Mouse (Mus musculus): ENCODE data around the gene Polr1a. TPM values are rescaled to one million over a fixed set of nuclear protein-coding genes. Genes with fewer than 3 reads are reported as not detected.
A peak's percentile ranks its signal among the peaks of the same experiment; 100 is the strongest.

The Polr1a gene
- polyA plus RNA-seq, 1 experiment from 2014 or later, result 41.7 TPM

DNA sequence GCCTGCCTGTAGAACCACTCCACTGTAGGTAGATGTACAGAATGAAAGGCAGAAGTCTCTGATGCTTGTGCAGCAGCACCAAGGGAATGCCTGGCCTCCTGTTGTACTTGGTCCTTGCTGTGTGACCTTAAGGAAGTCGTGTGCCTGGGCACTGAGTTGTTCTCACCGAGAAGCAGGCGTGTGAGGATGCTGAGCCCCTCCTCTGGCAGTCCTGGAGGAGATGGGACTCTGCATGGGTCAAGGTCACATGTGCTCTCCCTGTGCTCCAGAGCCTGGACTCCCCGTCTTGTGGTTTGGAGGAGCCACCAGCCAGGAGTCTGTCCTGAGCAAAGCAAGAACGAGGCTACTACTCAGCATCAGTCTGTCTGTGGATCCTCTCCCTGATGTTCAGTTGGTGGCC is 42.3 kb downstream of the Polr1a start:
- Histone ChIP-seq H3K4me3 (no peak overlapping the region), H3K9ac (no peak overlapping the region), H3K4me1 (no peaks in the 10 kb centered on the region), H3K36me3 (peaks cover 73% of the 10 kb centered on the region), H3K9me3 (no peaks in the 10 kb centered on the region), H3K4me2 (replicated peaks) (no peak overlapping the region), H3K27me3 (no peaks in the 10 kb centered on the region), H3K27ac (no peak overlapping the region)
- ATAC-seq (ENCODE audit: insufficient number of reproducible peaks, insufficient read depth, low FRiP score, low TSS enrichment), result no peak
- 86% methylated on average over 5 of the region's 5 CpGs for WGBS

DNA sequence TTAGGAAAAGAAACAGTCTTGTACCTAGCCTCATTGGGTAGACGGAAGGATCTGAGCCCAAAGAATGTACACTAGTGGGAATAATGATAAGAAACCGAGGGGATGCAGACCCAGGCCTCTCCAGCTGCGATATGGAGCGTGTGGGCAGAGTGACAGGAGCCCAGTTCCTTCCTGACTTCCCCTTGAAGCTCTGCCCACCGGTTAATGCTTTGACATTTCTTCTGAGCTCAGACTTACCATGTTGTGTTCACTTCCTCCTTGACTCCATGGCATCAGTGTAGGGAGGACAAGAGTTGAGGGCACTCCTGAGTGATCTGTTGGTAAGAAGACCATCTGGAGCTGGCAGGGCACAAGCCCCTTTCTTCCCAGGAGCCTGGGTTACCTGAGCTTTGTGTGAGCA is 53.3 kb downstream of the Polr1a start:
- Histone ChIP-seq H3K36me3 (peaks cover 34% of the 10 kb centered on the region), H3K27ac (no peak overlapping the region), H3K4me3 (no peak overlapping the region), H3K27me3 (no peaks in the 10 kb centered on the region), H3K4me1 (no peaks in the 10 kb centered on the region), H3K4me2 (replicated peaks) (no peak overlapping the region), H3K9ac (no peak overlapping the region), H3K9me3 (no peaks in the 10 kb centered on the region)
- no peak for ATAC-seq (ENCODE audit: insufficient number of reproducible peaks, insufficient read depth, low FRiP score, low TSS enrichment)
- WGBS, result 85% methylated on average over 5 of the region's 5 CpGs

DNA sequence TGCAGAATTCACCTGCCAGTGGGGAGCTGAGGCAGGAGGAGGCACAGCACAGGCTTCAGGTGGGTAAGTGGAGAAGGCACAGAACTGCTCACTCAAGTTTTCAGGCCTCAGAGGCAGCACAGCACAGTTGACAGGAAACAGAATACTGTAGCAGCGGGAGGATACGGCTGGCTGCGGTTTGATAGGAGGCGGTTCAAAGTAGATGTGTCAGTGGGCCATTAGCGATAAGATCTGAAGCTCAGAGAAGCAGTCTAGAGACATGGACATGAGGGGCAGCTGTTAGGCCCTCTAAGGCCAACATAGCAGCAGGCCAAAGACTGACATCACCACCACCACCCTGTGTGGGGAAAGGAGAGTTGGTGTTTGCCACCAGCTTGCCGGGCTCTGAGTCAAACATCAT is 53.9 kb downstream of the Polr1a start:
- no peaks in the 10 kb centered on the region for H3K4me1 ChIP-seq
- no peak overlapping the region for H3K4me3 ChIP-seq
- H3K4me2 ChIP-seq (replicated peaks), result no peak overlapping the region
- H3K27ac ChIP-seq, result no peak overlapping the region
- ATAC-seq (ENCODE audit: insufficient number of reproducible peaks, insufficient read depth, low FRiP score, low TSS enrichment), result no peak
- no peak overlapping the region for H3K9ac ChIP-seq
- no peaks in the 10 kb centered on the region for H3K9me3 ChIP-seq
- H3K36me3 ChIP-seq, result peaks cover 39% of the 10 kb centered on the region
- 95% methylated on average over 6 of the region's 6 CpGs for WGBS
- H3K27me3 ChIP-seq, result no peaks in the 10 kb centered on the region

DNA sequence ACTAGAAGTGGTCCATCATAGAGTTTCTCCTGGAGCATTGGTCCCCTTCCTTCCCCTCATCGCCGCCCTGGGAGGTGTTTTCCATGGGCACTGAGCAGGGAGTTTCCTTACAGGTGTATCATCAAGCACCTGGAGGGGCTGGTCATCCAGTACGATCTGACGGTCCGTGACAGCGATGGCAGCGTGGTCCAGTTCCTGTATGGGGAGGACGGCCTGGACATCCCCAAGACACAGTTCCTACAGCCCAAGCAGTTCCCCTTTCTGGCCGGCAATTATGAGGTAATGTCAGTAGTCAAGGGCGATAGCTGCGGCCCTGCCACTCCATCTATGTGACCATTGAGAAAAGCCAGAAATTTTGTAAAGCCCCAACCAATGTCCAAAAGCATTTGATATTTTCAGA is 54.7 kb downstream of the Polr1a start:
- H3K27me3 ChIP-seq, result no peaks in the 10 kb centered on the region
- H3K4me1 ChIP-seq, result no peaks in the 10 kb centered on the region
- WGBS, result 92% methylated on average over 11 of the region's 11 CpGs
- no peak overlapping the region for H3K4me2 ChIP-seq (replicated peaks)
- H3K9me3 ChIP-seq, result no peaks in the 10 kb centered on the region
- no peak overlapping the region for H3K27ac ChIP-seq
- H3K36me3 ChIP-seq, result peaks cover 41% of the 10 kb centered on the region
- no peak overlapping the region for H3K4me3 ChIP-seq
- H3K9ac ChIP-seq, result no peak overlapping the region
- ATAC-seq (ENCODE audit: insufficient number of reproducible peaks, insufficient read depth, low FRiP score, low TSS enrichment), result no peak

DNA sequence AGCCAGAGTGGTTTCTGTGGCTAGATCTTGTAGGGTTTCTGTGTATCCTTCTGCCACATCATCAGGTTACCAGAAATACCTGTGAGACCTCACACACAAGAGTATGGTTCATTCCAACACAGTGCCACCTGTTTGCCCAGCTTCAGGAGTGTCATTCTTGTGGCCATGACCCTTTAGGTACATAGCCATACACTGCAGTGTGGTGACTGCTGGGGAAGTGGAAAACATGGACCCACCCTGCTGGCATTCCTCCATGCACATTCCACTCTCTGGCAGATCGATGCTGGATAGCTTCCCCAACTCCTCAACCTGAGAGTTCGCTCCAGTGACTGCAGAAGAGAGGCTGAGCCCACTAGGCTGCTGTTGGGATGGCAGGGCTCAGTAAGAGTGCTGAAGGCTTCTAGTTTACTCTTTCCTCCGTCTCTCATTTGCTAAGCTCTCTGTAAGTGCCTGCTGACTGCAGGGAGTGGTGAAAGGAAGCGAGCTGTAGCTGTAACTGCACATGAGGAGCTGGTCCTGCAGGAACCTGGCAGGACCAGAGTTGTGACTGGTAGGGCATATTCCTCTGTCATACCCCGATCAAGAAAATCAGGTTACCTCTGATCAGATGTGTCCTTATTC is 57.9 kb downstream of the Polr1a start:
- ATAC-seq (ENCODE audit: insufficient number of reproducible peaks, insufficient read depth, low FRiP score, low TSS enrichment), result no peak
- no peaks in the 10 kb centered on the region for H3K27me3 ChIP-seq
- no peaks in the 10 kb centered on the region for H3K9me3 ChIP-seq
- H3K9ac ChIP-seq, result no peak overlapping the region
- H3K27ac ChIP-seq, result no peak overlapping the region
- peaks cover 53% of the 10 kb centered on the region for H3K36me3 ChIP-seq
- WGBS, result 91% methylated on average over 5 of the region's 5 CpGs
- H3K4me2 ChIP-seq (replicated peaks), result no peak overlapping the region
- no peak overlapping the region for H3K4me3 ChIP-seq
- no peaks in the 10 kb centered on the region for H3K4me1 ChIP-seq

DNA sequence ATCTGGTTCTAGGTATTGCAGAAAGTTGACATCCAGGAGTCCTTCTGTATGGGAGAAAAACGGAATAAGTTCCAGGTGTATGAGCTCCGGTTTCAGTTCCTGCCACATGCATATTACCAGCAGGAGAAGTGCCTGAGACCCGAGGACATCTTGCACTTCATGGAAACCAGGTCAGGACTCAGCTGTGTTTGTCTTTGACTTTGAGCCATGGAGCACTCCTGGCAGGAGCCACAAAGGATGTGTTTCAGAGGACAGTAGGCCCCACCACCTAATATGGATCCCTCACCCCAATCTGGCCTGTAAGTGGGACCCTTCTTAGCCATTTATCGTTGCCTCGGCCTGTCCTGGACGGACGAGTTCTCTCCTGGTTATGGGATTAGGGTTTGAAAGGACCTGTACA is 59.0 kb downstream of the Polr1a start:
- H3K9me3 ChIP-seq, result no peaks in the 10 kb centered on the region
- no peaks in the 10 kb centered on the region for H3K27me3 ChIP-seq
- no peaks in the 10 kb centered on the region for H3K4me1 ChIP-seq
- peaks cover 63% of the 10 kb centered on the region for H3K36me3 ChIP-seq
- WGBS, result 65% methylated on average over 7 of the region's 7 CpGs
- 0 out of 2 replicates have a peak overlapping the region, but pooled peaks have one; percentile 8 for H3K27ac ChIP-seq
- H3K4me3 ChIP-seq, result no peak overlapping the region
- H3K9ac ChIP-seq, result no peak overlapping the region
- H3K4me2 ChIP-seq (replicated peaks), result no peak overlapping the region
- no peak for ATAC-seq (ENCODE audit: insufficient number of reproducible peaks, insufficient read depth, low FRiP score, low TSS enrichment)

DNA sequence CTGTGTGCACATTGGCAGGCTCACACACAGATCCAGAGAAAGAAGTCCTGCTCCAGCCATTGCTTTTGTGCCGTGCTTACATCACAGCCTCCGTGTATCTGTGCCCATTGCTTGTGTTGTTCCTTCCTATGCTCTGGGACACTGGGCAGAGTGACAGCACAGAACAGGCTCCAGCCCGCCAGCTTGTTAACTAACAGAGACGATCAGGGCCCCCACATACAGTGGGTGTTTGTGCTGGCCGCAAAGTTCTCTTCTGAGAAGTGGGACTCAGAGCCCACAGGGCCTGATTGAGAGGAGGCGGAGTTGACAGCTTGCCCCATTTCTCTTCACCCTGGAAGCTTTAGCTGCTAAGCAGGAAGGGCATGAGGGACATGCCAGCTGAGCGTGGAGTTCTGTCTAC is 60.6 kb downstream of the Polr1a start:
- Histone ChIP-seq H3K9me3 (no peaks in the 10 kb centered on the region), H3K27me3 (no peaks in the 10 kb centered on the region), H3K4me1 (no peaks in the 10 kb centered on the region), H3K27ac (no peak overlapping the region), H3K4me2 (replicated peaks) (no peak overlapping the region), H3K36me3 (peaks cover 75% of the 10 kb centered on the region), H3K9ac (no peak overlapping the region), H3K4me3 (no peak overlapping the region)
- ATAC-seq (ENCODE audit: insufficient number of reproducible peaks, insufficient read depth, low FRiP score, low TSS enrichment), result no peak
- WGBS, result 92% methylated on average over 7 of the region's 7 CpGs

DNA sequence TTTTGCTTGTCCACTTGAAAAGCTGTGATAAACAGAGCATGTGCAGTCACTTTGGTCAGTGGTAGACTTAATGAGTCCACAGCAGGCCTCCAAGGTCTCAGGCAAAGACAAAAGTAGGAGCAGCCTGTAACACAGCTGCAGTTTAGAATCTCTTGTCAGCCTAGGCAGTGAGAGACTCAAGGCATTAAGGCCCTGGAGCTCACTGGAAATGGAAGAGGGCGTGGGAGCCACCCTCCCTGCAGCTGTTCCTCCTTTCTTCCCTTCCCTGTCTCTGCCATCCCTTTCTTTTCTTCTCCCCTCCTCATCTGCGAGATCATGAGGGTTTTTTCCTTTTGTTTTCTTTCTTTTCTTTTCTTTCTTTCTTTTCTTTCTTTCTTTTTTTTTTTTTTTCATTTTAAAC is 61.3 kb downstream of the Polr1a start:
- no peaks in the 10 kb centered on the region for H3K9me3 ChIP-seq
- H3K36me3 ChIP-seq, result peaks cover 77% of the 10 kb centered on the region
- peak overlapping the region; percentile 11; the same call in 1 of the 2 replicates for H3K27ac ChIP-seq
- H3K9ac ChIP-seq, result no peak overlapping the region
- 69% methylated on average over 2 of the region's 2 CpGs for whole genome bisulfite sequencing
- H3K4me1 ChIP-seq, result no peaks in the 10 kb centered on the region
- no peak for ATAC-seq (ENCODE audit: insufficient number of reproducible peaks, insufficient read depth, low FRiP score, low TSS enrichment)
- H3K4me3 ChIP-seq, result no peak overlapping the region
- H3K27me3 ChIP-seq, result no peaks in the 10 kb centered on the region
- no peak overlapping the region for H3K4me2 ChIP-seq (replicated peaks)

DNA sequence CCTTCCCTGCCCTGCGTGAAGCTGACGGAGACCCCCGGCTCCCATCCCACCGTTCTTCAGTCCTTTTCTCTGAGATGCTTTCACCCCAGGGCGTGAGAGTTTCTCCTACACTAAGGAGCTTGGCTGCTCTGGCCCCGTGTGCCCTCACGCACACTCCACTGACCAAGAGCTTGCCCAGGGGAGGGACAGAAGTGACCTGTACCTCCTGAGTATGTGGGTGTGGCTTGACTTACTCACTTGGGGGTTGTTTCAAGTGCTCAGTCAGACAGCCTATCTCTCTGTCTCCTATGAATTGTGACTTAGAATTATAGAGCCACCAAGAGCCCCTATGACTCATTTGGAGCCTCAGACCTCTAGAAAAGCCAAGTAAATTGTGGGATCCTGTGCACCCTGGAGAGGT is 67.7 kb downstream of the Polr1a start:
- no peak for ATAC-seq (ENCODE audit: insufficient number of reproducible peaks, insufficient read depth, low FRiP score, low TSS enrichment)
- H3K4me3 ChIP-seq, result no peak overlapping the region
- 88% methylated on average over 7 of the region's 7 CpGs for WGBS
- no peaks in the 10 kb centered on the region for H3K4me1 ChIP-seq
- H3K9me3 ChIP-seq, result no peaks in the 10 kb centered on the region
- no peak overlapping the region for H3K4me2 ChIP-seq (replicated peaks)
- H3K27me3 ChIP-seq, result no peaks in the 10 kb centered on the region
- peaks cover 93% of the 10 kb centered on the region for H3K36me3 ChIP-seq
- no peak overlapping the region for H3K9ac ChIP-seq
- no peak overlapping the region for H3K27ac ChIP-seq

DNA sequence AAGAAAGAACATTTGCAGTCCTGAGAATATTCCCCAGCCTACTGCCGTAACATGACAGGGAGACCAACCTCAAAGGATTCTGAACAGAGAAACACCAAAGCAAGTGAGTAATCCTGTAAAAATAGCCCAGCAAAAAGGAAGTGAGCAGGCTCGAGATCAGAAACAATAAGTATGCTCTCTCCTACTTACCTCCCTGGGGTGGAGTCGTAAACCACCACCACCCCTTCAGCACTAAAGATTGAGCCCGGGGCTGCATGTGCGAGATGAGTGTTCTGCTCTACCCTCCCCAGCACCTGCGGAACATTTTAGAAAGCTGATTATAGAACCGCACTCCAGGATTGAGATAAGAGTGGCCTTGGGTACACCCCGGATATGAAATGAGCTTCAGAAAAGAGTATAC is 71.3 kb downstream of the Polr1a start:
- no peak overlapping the region for H3K9ac ChIP-seq
- WGBS, result 69% methylated on average over 8 of the region's 8 CpGs
- no peak for ATAC-seq (ENCODE audit: insufficient number of reproducible peaks, insufficient read depth, low FRiP score, low TSS enrichment)
- H3K4me3 ChIP-seq, result no peak overlapping the region
- H3K27me3 ChIP-seq, result no peaks in the 10 kb centered on the region
- peaks cover 59% of the 10 kb centered on the region for H3K36me3 ChIP-seq
- peak overlapping the region; percentile 36; the same call in 1 of the 2 replicates for H3K27ac ChIP-seq
- no peak overlapping the region for H3K4me2 ChIP-seq (replicated peaks)
- H3K9me3 ChIP-seq, result no peaks in the 10 kb centered on the region
- no peaks in the 10 kb centered on the region for H3K4me1 ChIP-seq

DNA sequence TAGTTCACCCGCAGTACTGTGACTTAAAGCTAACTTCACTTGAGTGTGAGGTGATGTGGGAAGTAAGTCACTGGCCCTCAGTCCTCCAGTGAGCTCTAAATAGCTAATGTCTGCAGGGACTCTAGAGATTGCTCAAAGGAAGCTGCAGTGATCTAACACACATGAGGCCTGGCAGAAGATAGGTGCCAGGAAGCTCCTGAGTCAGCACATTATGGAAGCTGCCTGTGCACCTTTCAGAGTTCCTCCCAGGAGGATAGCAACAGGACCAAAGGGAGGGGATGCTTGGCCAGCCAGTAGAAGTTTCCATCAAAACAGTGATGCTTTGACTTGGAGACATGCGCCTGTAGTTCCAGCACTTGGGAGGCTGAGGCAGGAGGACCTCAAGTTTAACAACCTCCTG is 71.7 kb downstream of the Polr1a start:
- ATAC-seq (ENCODE audit: insufficient number of reproducible peaks, insufficient read depth, low FRiP score, low TSS enrichment), result no peak
- 93% methylated on average over 2 of the region's 2 CpGs for WGBS
- no peaks in the 10 kb centered on the region for H3K4me1 ChIP-seq

DNA sequence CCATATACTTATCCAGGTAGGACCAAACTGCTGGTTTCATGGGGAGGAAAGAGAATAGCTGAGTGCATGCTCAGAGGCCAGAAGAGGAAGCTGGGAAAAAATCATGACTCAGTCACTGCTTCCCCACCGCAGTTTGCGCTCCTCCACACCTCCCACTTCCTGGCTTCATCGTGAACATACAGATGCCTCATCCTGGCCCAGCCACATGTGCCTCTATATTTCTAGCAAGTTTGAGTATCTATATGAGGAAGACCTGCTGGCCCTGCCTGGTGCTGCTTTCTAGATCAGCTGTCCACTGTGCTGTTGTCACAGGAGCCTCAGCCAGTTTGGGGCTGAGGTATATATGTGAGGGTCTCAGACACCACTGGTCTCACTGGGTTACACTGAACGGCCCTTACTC is 72.6 kb downstream of the Polr1a start:
- Histone ChIP-seq H3K27me3 (no peaks in the 10 kb centered on the region), H3K36me3 (peaks cover 46% of the 10 kb centered on the region), H3K9me3 (no peaks in the 10 kb centered on the region), H3K4me1 (no peaks in the 10 kb centered on the region), H3K4me2 (replicated peaks) (no peak overlapping the region), H3K9ac (no peak overlapping the region), H3K27ac (no peak overlapping the region), H3K4me3 (no peak overlapping the region)
- no peak for ATAC-seq (ENCODE audit: insufficient number of reproducible peaks, insufficient read depth, low FRiP score, low TSS enrichment)
- WGBS, result 94% methylated on average over 4 of the region's 4 CpGs

More for the DNA sequence above, 71.7 kb downstream of the Polr1a start:
- no peak overlapping the region for H3K4me2 ChIP-seq (replicated peaks)
- H3K9ac ChIP-seq, result no peak overlapping the region
- H3K4me3 ChIP-seq, result no peak overlapping the region
- H3K9me3 ChIP-seq, result no peaks in the 10 kb centered on the region
- no peaks in the 10 kb centered on the region for H3K27me3 ChIP-seq
- 0 out of 2 replicates have a peak overlapping the region, but pooled peaks have one; percentile 36 for H3K27ac ChIP-seq
- H3K36me3 ChIP-seq, result peaks cover 54% of the 10 kb centered on the region
